Mouse (Mus musculus): ENCODE measurements around the gene 1700125H20Rik.

Gene 1700125H20Rik

GRCm38 (mm10) chr11:85170058-85170740 lies at the start of gene 1700125H20Rik:
1700125H20Rik (plus strand) TSS chr11:85170404.
- WGBS: 14% methylated on average over 21 of the region's 21 CpGs

DNA sequence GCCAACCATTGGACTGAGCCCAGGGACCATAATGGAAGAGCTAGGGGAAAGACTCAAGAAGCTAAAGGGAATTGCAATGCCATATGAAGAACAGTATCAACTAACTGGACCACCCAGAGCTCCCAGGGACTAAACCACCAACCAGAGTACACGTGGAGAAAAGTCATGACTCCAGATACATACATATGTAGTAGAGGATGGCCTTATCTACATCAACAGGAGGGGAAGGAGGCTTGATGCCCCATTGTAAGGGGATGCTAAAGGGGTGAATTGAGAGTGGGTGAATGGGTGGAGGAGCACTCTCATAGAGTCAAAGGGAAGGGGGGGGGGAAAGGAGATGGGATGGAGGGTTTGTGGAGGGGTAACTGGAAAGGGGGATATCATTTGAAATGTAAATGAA lies 48.1 kb upstream of the 1700125H20Rik start:
- 88% methylated on average over 1 of the region's 1 CpGs for WGBS

DNA sequence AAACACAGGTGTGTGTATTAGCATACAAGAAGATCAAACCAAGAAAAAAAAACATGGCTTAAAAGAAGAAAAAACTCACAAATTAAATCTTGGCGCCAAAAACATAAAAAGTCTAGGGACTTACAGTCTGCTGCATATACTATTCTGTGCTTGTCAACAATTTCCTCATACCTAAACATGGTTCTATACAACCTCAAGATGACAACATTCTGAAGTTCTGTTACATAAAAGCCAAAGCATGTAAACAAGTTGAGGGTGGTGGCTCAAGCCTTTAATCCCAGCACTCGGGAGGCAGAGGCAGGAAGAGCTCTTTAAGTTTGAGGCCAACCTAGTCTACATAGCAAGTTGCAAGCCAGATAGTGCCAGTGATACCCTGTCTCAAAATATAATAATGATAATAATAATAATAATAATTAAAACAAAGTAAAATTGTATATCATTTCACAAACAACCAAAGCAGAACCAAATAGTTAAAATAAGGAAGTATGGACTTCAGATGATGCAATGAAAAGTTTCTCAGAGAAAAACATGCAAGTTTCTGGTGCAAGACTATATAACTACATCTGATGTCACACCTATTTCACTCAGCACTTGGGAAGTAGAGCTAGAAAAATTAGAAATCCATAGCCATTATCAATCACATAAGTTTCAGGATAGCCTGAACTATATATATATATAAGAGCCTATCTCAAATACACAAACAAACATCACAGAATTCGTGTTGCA lies 46.8 kb upstream of the 1700125H20Rik start:
- WGBS: 84% methylated on average over 3 of the region's 3 CpGs

DNA sequence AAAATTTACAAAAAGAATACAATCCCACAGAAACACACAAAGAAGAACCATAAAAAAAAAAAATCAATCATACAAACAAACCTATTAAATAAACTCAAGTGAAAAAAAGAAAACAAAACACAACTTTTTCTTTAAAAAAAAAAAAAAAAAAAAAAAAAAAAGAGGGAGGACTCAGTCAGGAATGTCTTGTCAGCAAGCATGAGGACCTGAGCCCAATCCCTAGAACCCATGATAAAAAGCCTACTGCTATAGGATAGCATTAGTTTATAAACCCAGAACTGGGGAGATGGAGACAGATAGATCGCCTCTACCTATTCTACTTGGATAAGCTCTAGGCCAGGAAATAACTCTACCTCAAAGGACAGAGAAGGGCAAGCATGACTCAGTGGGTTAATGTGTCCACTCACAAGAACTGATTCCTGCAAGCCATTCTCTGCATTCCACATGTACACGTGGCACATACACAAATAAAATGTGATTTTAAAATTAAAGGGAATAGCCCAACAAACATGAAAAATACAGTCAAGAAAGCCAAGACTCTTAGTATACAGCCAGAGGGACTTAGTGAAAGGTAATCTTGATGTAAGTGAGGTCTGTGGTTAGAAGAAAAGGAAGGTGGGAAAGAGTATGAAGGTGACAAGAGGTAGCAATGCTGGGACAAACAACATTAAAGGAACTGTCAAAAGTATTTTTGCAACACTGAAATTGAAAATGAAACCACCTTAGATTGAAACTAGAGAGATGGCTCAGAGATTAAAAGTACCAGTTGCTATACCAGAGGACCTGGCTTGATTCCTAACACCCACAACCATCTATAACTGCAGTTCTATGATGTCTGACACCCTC lies 43.7 kb upstream of the 1700125H20Rik start:
- WGBS: 79% methylated on average over 2 of the region's 2 CpGs

DNA sequence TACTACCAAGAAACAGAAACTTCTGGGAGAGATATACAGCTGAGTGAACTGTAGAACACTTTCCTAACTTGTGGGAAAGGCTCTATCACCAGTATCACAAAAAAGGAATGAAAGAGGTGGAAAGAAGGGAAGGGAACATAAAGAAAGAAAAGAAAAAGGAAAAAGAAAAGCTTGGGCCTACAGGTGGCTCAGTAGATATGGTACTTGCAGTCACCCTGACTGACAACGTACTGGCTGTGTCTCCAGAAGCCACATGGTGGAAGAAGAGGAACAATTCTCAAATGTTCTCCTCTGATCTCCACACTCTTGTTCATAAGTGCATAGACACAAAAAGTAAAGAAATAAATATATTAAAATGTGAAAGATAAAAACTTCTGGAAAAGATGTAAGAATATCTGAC lies 41.3 kb upstream of the 1700125H20Rik start:
- 80% methylated on average over 1 of the region's 1 CpGs for WGBS

DNA sequence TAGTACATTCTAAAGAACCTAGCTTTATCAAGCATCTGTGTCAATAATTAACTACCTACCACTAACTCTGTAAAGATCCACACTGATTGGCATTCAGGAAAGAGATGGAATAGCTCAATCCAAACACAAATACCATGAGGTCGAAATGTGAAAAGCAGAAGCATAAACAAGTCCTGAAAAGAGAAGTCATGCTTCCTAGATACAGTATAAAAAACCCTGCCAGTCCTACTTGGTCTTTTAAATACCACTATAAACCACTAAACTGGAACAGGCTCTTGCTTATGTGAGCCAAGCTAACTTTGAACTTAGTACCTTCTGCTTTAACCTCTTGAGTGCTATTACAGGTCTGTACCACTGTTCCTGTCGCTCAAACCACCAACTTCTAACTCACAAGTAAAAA lies 38.7 kb upstream of the 1700125H20Rik start:
- 73% methylated on average over 2 of the region's 2 CpGs for WGBS

DNA sequence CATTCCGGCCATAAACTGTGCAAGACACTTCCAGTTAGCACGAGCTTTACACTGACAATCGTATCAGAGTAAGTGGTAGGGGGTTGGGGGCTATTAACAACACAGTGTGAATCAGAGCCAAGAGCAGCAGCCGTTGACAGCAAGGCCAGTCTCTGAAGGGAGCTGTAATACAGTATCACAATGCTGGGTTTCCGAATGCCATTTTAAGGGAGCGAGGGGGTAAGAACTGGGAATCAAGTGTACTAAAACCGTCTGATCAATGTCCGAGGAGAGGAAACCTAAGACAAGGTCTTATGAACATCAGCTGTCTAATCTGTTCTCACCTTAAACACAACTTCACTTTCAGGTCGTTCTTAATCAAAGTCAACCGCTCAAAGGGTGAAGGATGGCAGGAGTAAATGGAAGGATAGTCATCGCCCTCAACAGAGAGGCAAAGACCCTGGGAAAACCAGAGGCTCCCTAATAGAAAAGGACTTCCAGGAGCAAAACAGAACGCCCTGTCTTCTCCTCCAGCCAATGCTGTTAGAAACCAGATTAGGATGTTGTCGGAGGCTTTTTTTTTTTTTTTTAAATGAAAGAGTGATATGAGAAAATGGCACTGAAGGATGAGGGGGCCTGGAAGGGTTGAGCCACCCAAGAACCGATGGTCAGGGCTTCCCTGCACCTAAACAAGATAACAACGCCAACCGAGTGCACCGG lies 31.3 kb upstream of the 1700125H20Rik start:
- WGBS: under 1% methylated on average over 17 of the region's 17 CpGs

GRCm38 (mm10) chr11:85139581-85140540 lies 30.3 kb upstream of the 1700125H20Rik start, which contains the start of gene Usp32:
Usp32 (minus strand) TSS chr11:85140161.
- WGBS: under 1% methylated on average over 89 of the region's 94 CpGs

DNA sequence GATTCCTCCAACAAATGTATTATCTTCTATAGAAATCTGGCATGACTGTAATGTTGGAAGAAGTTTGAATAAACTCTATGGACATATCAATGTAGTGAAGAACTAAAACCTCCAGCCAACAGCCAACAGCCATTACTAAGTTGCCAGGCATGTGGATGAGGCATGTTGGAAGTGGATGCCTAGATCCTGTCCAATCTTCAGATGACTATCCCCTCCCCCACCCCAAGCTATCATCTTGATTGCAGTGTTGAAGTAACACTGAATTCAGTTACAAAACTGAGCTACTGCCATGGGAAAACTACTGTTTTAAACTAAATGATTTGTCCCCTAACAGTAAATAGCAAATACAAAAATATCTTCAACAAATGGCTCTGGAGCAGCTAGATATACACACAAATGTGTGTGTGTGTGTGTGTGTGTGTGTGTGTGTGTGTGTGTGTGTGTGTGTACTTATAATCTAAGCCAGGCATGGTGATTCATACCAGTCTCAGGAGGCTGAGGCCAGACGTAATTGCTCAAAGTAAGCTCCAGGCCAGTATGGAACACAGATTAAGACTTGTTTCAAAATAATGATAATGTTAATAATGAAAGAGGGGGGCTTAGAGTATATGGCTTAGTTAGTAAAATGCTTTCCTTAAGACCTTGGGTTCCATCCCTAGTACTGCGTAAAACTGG lies 17.8 kb upstream of the 1700125H20Rik start:
- WGBS: 81% methylated on average over 2 of the region's 2 CpGs

GRCm38 (mm10) chr11:85157301-85157700 lies 12.9 kb upstream of the 1700125H20Rik start:
- 81% methylated on average over 2 of the region's 2 CpGs for WGBS

DNA sequence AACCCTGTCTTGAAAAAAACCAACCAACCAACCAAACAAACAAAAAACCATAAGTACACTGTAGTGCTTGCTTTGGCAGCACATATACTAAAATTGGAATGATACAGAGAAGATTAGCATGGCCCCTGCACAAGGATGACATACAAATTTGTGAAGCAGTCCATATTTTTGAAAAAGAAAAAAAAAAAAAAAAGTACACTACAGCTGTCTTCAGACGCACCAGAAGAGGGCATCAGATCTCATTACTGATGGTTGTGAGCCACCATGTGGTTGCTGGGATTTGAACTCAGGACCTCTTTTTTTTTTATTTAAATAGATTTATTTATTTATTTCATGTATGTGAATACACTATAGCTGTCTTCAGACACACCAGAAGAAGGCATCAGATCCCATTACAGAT lies 7.2 kb upstream of the 1700125H20Rik start:
- WGBS: 94% methylated on average over 1 of the region's 1 CpGs

- 88% methylated on average over 1 of the region's 1 CpGs for WGBS
Measured at GRCm38 (mm10) chr11:85167503-85167902, 2.7 kb upstream of the 1700125H20Rik start.

GRCm38 (mm10) chr11:85170833-85171232 lies 629 bp downstream of the 1700125H20Rik start:
- 45% methylated on average over 2 of the region's 2 CpGs for WGBS

DNA sequence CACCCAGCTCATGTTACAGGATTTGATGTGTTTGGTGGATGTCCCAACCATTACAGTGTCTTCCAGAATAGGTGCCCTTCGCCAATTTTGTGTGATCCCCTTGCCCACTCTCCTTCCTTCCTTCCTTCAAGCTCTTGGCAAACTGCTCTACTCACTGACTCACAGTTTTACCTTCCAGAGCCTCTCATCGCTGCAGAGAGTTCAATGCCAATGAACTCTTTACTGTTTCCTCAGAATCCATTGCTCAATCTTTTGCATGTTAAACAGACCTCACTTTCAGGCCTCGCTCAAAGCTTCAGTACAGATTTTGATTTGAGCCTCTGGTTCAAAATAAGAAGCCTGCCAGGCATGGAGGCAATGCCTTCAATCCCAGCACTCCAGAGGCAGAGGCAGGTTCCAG lies 5.7 kb downstream of the 1700125H20Rik start:
- 66% methylated on average over 3 of the region's 3 CpGs for WGBS

- WGBS: 82% methylated on average over 6 of the region's 6 CpGs
Measured at GRCm38 (mm10) chr11:85177761-85178160, 7.6 kb downstream of the 1700125H20Rik start.

GRCm38 (mm10) chr11:85178413-85178812 lies 8.2 kb downstream of the 1700125H20Rik start:
- 89% methylated on average over 4 of the region's 4 CpGs for WGBS

- 6% methylated on average over 20 of the region's 20 CpGs for WGBS
Measured at GRCm38 (mm10) chr11:85182617-85183283, 12.5 kb downstream of the 1700125H20Rik start.

DNA sequence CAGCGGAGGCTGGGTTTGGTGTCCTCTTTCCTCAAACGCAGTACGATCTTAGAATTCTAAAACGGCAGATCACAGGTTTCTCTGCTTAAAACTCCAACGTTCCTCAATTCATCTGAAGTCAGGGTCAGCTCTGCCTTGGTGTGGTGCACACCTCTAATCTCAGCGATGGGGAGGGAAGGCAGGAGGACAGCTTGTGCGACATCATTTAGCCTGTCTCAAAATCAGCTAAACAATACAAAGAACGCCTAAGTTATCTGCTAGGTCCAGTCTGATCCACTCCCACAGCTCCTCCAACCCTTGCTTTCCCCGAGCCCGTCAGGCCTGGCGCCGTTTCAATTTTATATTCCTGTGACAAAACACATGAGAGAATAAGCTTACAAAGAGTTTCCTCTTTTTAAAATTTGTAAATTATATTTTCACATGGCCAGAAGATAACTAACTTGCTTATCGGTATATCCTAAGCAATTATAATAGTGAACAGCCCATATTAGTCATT lies 13.1 kb downstream of the 1700125H20Rik start:
- 12% methylated on average over 13 of the region's 13 CpGs for WGBS

DNA sequence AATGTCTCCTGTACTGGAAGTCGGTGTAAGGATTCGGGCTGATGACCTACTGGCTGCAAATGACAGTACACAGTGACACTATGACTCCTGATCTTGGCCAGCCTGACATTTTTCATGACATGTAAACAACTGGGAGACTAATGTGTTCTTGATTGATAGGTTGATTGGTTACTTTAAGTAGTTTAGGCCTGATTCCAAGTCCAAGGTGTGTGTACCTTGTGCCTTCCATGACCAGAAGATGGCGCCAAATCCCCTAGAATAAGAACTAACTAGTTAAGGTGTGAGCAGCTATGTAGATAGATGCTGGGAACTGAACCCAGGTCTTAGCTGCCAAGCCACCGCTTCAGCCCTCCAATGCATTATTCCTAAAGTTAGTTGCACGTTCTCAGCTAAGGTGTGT lies 13.9 kb downstream of the 1700125H20Rik start:
- WGBS: 77% methylated on average over 5 of the region's 5 CpGs

Measured in cerebral cortex, adult 2 months (tissue).